Mouse (Mus musculus) CH12.LX (cell line): ENCODE measurements around the gene Ccdc85b. TPM values are rescaled to one million over a fixed set of nuclear protein-coding genes. Genes with fewer than 3 reads are reported as not detected.

Experiments
- DNase-seq: peaks from one replicate; pipeline ENCODE4 v3.0.0-alpha.2; 2013; ENCODE audit errors: extremely low read depth
- H3K27ac ChIP-seq: 2 replicates; pipeline ENCODE4 v1.5.1; 2012; ENCODE audit warnings: low read depth, mild to moderate bottlenecking, control low read depth, moderate library complexity; ENCODE audit not compliant: insufficient read depth
- H3K27me3 ChIP-seq: replicated peaks from 2 replicates; pipeline ENCODE3; 2012; ENCODE audit warnings: inconsistent platforms
- H3K36me3 ChIP-seq, 2 experiments: replicated peaks in 1 of 2; 2 replicates each; pipeline versions ENCODE3 to v1.6.1; 2012; ENCODE audit warnings: inconsistent platforms in 1 of 2, low read length in 1 of 2, mild to moderate bottlenecking in 1 of 2, mixed read lengths in 1 of 2, moderate library complexity in 1 of 2; ENCODE audit not compliant: control insufficient read depth in 1 of 2, insufficient read depth in 1 of 2
- H3K4me1 ChIP-seq, 2 experiments: 2 replicates each; pipeline ENCODE4 v1.6.1; 2012; ENCODE audit warnings: inconsistent platforms in 1 of 2, moderate library complexity in 1 of 2; ENCODE audit not compliant: insufficient read depth in 2 of 2, control insufficient read depth in 1 of 2
- H3K4me2 ChIP-seq: 2 replicates; pipeline ENCODE4 v1.6.1; 2012; ENCODE audit warnings: low read depth, mild to moderate bottlenecking, control low read depth; ENCODE audit not compliant: poor library complexity, insufficient read depth, severe bottlenecking
- H3K4me3 ChIP-seq, 3 experiments: fragments of 150-350 bp in 1 of 3; sonication (generic) in 1 of 3; replicated peaks in 1 of 3; 2 replicates each; pipeline versions ENCODE3 to v1.5.1; 2011 to 2012; ENCODE audit warnings: low read depth in 2 of 3, low read length in 2 of 3, mild to moderate bottlenecking in 2 of 3, moderate library complexity in 2 of 3, control low read depth in 1 of 3, improper control_type of control experiment in 1 of 3, inconsistent platforms in 1 of 3, mixed read lengths in 1 of 3; ENCODE audit not compliant: poor library complexity in 1 of 3
- H3K79me2 ChIP-seq: replicated peaks from 2 replicates; pipeline ENCODE4 v1.6.1; 2012; ENCODE audit warnings: mild to moderate bottlenecking, moderate library complexity; ENCODE audit not compliant: control insufficient read depth, poor library complexity, insufficient read depth, severe bottlenecking; ENCODE audit errors: extremely low read depth
- H3K9ac ChIP-seq: 2 replicates; pipeline ENCODE4 v1.6.1; 2012; ENCODE audit warnings: low read depth, mild to moderate bottlenecking, control low read depth, moderate library complexity; ENCODE audit not compliant: insufficient read depth
- H3K9me3 ChIP-seq: replicated peaks from 2 replicates; pipeline ENCODE3; 2012; ENCODE audit warnings: low read length, inconsistent platforms, mixed read lengths
- BHLHE40 ChIP-seq: IDR thresholded peaks from 2 replicates; pipeline ENCODE4 v1.6.1; 2011; ENCODE audit warnings: mild to moderate bottlenecking, low read depth, low read length, improper control_type of control experiment
- CTCF ChIP-seq, 2 experiments: IDR thresholded peaks in 1 of 2; conservative IDR thresholded peaks in 1 of 2; 2 replicates each; pipeline ENCODE4 v1.5.1; 2011 to 2012; ENCODE audit warnings: low read depth in 2 of 2, low read length in 2 of 2, improper control_type of control experiment in 1 of 2, inconsistent platforms in 1 of 2, mild to moderate bottlenecking in 1 of 2, moderate library complexity in 1 of 2
- EP300 ChIP-seq: IDR thresholded peaks from 2 replicates; pipeline ENCODE4 v1.6.1; 2011; ENCODE audit warnings: low read length, improper control_type of control experiment
- ETS1 ChIP-seq: conservative IDR thresholded peaks from 2 replicates; pipeline ENCODE4 v1.6.1; 2012; ENCODE audit warnings: low read depth, mild to moderate bottlenecking, inconsistent platforms, low read length, improper control_type of control experiment, moderate library complexity
- GABPA ChIP-seq: IDR thresholded peaks from 2 replicates; pipeline ENCODE4 v1.6.1; 2012; ENCODE audit warnings: low read depth, low read length, improper control_type of control experiment, inconsistent platforms; ENCODE audit not compliant: insufficient replicate concordance
- KAT2A ChIP-seq: IDR thresholded peaks from 2 replicates; pipeline ENCODE4 v1.6.1; 2012; ENCODE audit warnings: low read length, improper control_type of control experiment, inconsistent platforms; ENCODE audit not compliant: insufficient replicate concordance
- MAZ ChIP-seq: IDR thresholded peaks from 2 replicates; pipeline ENCODE4 v1.6.1; 2012; ENCODE audit warnings: low read depth, mild to moderate bottlenecking, inconsistent platforms, low read length, improper control_type of control experiment, moderate library complexity
- MEF2A ChIP-seq: IDR thresholded peaks from 2 replicates; pipeline ENCODE4 v1.6.1; 2014; ENCODE audit warnings: low read depth, mild to moderate bottlenecking, inconsistent platforms, low read length, improper control_type of control experiment, borderline replicate concordance
- MXI1 ChIP-seq: IDR thresholded peaks from 2 replicates; pipeline ENCODE4 v1.6.1; 2011; ENCODE audit warnings: mild to moderate bottlenecking, low read depth, low read length, improper control_type of control experiment
- MYC ChIP-seq: IDR thresholded peaks from 2 replicates; pipeline ENCODE4 v1.6.1; 2011; ENCODE audit warnings: low read depth, mild to moderate bottlenecking, improper control_type of control experiment, low read length
- NELFE ChIP-seq: IDR thresholded peaks from 2 replicates; pipeline ENCODE4 v1.6.1; 2011; ENCODE audit warnings: low read depth, low read length, improper control_type of control experiment
- PAX5 ChIP-seq: IDR thresholded peaks from 2 replicates; pipeline ENCODE4 v1.6.1; 2012; ENCODE audit warnings: low read length, inconsistent platforms, mixed read lengths
- POLR2AphosphoS2 ChIP-seq: IDR thresholded peaks from 2 replicates; pipeline ENCODE4 v1.6.1; 2011; ENCODE audit warnings: low read depth, low read length, improper control_type of control experiment
- RAD21 ChIP-seq: IDR thresholded peaks from 2 replicates; pipeline ENCODE4 v1.6.1; 2011; ENCODE audit warnings: low read depth, mild to moderate bottlenecking, low read length, improper control_type of control experiment, moderate library complexity
- RCOR1 ChIP-seq: conservative IDR thresholded peaks from 2 replicates; pipeline ENCODE4 v1.6.1; 2012; ENCODE audit warnings: low read depth, mild to moderate bottlenecking, inconsistent platforms, low read length, improper control_type of control experiment
- SMC3 ChIP-seq: IDR thresholded peaks from 2 replicates; pipeline ENCODE4 v1.6.1; 2011; ENCODE audit warnings: low read depth, low read length, improper control_type of control experiment
- TBP ChIP-seq: conservative IDR thresholded peaks from 2 replicates; pipeline ENCODE4 v1.6.1; 2011; ENCODE audit warnings: low read depth, low read length, improper control_type of control experiment
- ZMIZ1 ChIP-seq: IDR thresholded peaks from 2 replicates; pipeline ENCODE4 v1.6.1; 2012; ENCODE audit warnings: low read depth, mild to moderate bottlenecking, inconsistent platforms, low read length, improper control_type of control experiment
- ZNF384 ChIP-seq: IDR thresholded peaks from 2 replicates; pipeline ENCODE4 v1.6.1; 2012; ENCODE audit warnings: low read depth, low read length, improper control_type of control experiment, inconsistent platforms
- dilution Hi-C: fragments of 300-500 bp; cut with MboI; formaldehyde crosslinking; loops from 2 replicates; pipeline ENCODE4 v1.14.3; 2020; ENCODE audit warnings: low sequenced_read_pairs; ENCODE audit not compliant: extremely low pct_unique_long_range_greater_than_20kb, extremely low pct_ligation_motif_present
- in situ Hi-C: fragments of 300-500 bp; cut with MboI; formaldehyde crosslinking; loops from 3 replicates; pipeline ENCODE4 v1.14.3; 2019; ENCODE audit warnings: low sequenced_read_pairs, low pct_ligation_motif_present, low pct_unique_long_range_greater_than_20kb, mixed read lengths
- polyA plus RNA-seq: library from polyadenylated mRNA; unstranded; fragments of >175 nt; gene quantifications from 2 replicates; pipeline ENCODE4 v1.2.1, GENCODE M21; 2012; ENCODE audit warnings: low read depth; ENCODE audit not compliant: insufficient read length
- total RNA-seq, 2 experiments: library from RNA; depleted of rRNA; stranded (reverse); fragments of 300-350 nt in 1 of 2; fragments of >200 nt in 1 of 2; gene quantifications; 2 replicates each; pipeline ENCODE4 v1.2.3; 2012 to 2014

The Ccdc85b gene
- total and polyA plus RNA-seq, 3 experiments: 2.1 to 4.2 (median 4.1) TPM

- DNase-seq: no peak
- H3K4me2 ChIP-seq: no peak overlapping the region
- in situ Hi-C loops (no loop called here), dilution Hi-C loops (no loop called here)
- peaks cover 57 to 76% of the 10 kb centered on the region in 2 experiments for H3K36me3 ChIP-seq
- H3K9me3 ChIP-seq: no peaks in the 10 kb centered on the region
- H3K4me3 ChIP-seq: no peak overlapping the region
- H3K4me1 ChIP-seq: peaks cover 3 to 16% of the 10 kb centered on the region in 2 experiments; a peak in 3 of 4 replicates
- no peak overlapping the region for H3K9ac ChIP-seq
- H3K79me2 ChIP-seq: peaks cover 6% of the 10 kb centered on the region
- TF ChIP-seq RCOR1 (no peak), BHLHE40 (no peak), ETS1 (no peak), EP300 (no peak), PAX5 (no peak), POLR2AphosphoS2 (no peak), ZMIZ1 (no peak), GABPA (no peak), ZNF384 (no peak), RAD21 (no peak), MAZ (no peak)
- H3K27ac ChIP-seq: no peak overlapping the region
- H3K27me3 ChIP-seq: no peaks in the 10 kb centered on the region
Measured at GRCm38 (mm10) chr19:5465037-5465436, 7.3 kb upstream of the Ccdc85b start.

- peaks cover 6% of the 10 kb centered on the region for H3K79me2 ChIP-seq
- dilution Hi-C loops (no loop called here), in situ Hi-C loops (no loop called here)
- peaks cover 57 to 73% of the 10 kb centered on the region in 2 experiments for H3K36me3 ChIP-seq
- peaks cover 3 to 18% of the 10 kb centered on the region in 2 experiments; a peak in 3 of 4 replicates for H3K4me1 ChIP-seq
- H3K27ac ChIP-seq: no peak overlapping the region
- peak; percentile 42 for DNase-seq
- H3K9ac ChIP-seq: no peak overlapping the region
- H3K4me2 ChIP-seq: no peak overlapping the region
- H3K9me3 ChIP-seq: no peaks in the 10 kb centered on the region
- H3K4me3 ChIP-seq: no peak overlapping the region
- peaks cover 2% of the 10 kb centered on the region for H3K27me3 ChIP-seq
- no peak for TF ChIP-seq ZMIZ1
- TF ChIP-seq SMC3: peak; percentile 58
- TF ChIP-seq KAT2A: no peak
- TF ChIP-seq TBP: no peak
- peak; percentile 52 to 76; a peak in 3 of 4 replicates for TF ChIP-seq CTCF (conservative IDR thresholded peaks at IDR 0.05 in 1 of 2, IDR thresholded peaks at IDR 0.05 in 1 of 2; ENCODE audit: low read depth in 2 of 2, low read length in 2 of 2)
- TF ChIP-seq RCOR1: no peak
- peak; percentile 67 for TF ChIP-seq RAD21
- TF ChIP-seq ZNF384: no peak
- TF ChIP-seq MYC: no peak
- no peak for TF ChIP-seq ETS1
- no peak for TF ChIP-seq PAX5
- TF ChIP-seq MEF2A: no peak
- no peak for TF ChIP-seq NELFE
- no peak for TF ChIP-seq MXI1
Measured at GRCm38 (mm10) chr19:5463791-5464562, 6.3 kb upstream of the Ccdc85b start.
